Mouse (Mus musculus) lung, adult 2 months (tissue): ENCODE measurements around the gene Sox15.

ENCODE experiments used
- CTCF ChIP-seq: fragments of 200-500 bp; IDR thresholded peaks from 2 replicates; pipeline ENCODE4 v1.5.1; 2011; ENCODE audit warnings: mild to moderate bottlenecking, low read length, control low read depth; ENCODE audit not compliant: insufficient read depth
- POLR2A ChIP-seq: fragments of 200-500 bp; IDR thresholded peaks from 2 replicates; pipeline ENCODE4 v1.6.1; 2011; ENCODE audit warnings: low read depth, mild to moderate bottlenecking, control low read depth, low read length, borderline replicate concordance; ENCODE audit errors: extremely low read depth

DNA sequence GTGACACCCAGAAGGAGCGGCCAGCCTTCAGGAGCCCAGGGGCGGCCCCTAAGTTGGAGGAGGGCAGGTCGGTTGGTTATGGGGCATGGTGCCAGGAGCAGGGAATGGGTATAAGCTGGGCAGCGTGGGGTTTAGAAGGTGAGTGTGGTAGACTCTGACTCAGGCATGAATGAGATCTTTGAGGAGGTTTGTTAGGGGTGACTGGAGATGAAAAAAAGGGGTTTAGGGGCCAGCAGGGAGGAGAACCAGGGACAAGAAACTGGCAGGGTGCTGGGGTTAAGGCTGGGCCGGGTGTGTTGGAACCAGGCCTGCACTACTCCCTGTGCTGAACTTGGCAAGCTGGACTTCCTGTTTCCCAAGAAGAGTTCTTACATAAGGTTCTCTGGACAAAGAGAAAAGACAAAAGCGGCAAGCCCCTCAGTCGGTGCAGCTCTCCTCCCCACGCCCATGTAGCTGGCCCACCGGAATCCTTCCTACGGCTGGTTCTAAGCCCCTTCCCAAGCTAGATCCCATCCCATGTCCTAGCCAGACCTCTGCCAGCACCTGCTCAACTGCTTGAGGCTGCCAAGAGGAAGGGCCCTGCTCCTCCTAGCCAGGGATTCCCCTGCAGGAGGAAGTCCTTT is 30.5 kb downstream of the Sox15 start, which contains the start of gene Tnfsf13:
- TF ChIP-seq CTCF (no peak), POLR2A (peak; percentile 96; the same call in 1 of the 2 replicates)
